Mouse (Mus musculus) liver, postnatal 0 days (tissue): ENCODE data around the gene Podnl1.

Experiments
- CTCF ChIP-seq: sonication (generic); IDR thresholded peaks from 2 replicates; pipeline ENCODE4 v1.5.1; 2016; ENCODE audit warnings: antibody characterized with exemption, low read depth
- EP300 ChIP-seq: IDR thresholded peaks from 2 replicates; pipeline ENCODE4 v1.6.1; 2016; ENCODE audit warnings: antibody characterized with exemption, low read depth, mild to moderate bottlenecking

DNA sequence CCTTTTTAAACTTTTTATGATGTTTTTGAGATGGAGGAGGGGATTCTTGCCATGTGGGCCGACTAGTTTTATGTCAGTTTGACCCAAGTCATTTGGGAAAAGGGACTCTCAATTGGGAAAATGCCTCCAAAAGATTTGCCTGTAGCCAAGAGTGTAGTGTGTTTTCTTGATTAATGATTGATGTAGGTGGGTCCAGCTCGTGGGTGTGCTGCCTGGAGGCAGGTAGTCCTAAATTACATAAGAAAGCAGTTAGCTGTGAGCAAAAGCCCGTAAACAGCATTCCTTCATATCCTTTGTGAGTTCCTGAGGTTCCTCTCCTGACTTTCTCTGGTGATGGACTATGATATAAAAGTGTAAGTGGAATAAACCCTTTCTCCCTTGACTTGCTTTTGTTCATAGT lies 23.4 kb downstream of the Podnl1 start:
- TF ChIP-seq CTCF, result no peak
- TF ChIP-seq EP300, result no peak
